Mouse (Mus musculus): ENCODE measurements around the gene Rdh12.

Rdh12 gene

DNA sequence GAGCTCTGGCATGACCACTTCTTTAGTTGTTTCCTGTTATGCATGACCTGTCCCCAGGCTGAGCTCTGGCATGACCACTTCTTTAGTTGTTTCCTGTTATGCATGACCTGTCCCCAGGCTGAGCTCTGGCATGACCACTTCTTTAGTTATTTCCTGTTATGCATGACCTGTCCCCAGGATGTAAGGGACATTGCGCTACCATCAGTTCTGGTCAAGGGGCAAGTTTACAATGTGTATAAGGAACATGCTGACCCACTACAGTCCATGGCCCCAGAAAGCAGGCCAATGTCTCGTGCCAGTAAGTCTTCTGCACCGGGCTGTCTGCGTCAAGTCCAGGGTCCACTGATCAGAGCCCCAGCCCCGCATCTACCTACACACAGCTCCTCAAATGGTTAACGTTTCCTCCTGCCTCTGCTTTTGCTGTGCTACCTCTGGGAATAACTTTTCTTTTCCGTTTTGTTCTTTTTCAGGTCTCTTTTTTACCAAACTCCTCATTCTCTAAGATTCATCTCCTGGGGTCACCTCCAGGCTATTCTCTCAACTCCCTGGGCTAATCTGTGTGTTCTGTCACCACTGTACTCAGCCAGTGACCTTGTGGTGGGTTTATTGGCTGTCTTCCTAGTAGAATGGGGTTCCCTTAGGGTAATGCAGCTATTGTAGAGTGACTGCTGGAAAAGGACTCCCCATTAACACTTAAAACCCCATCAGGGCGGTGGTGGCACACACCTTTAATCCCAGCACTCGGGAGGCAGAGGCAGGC lies 44.8 kb downstream of the Rdh12 start:
- no peak for DNase-seq (ENCODE audit: low spot score)

GRCm38 (mm10) chr12:79254975-79255374 lies 46.3 kb downstream of the Rdh12 start:
- no peak for DNase-seq (ENCODE audit: low spot score)

- no peak for DNase-seq (ENCODE audit: low spot score)
Measured at GRCm38 (mm10) chr12:79260154-79260553, 51.4 kb downstream of the Rdh12 start.

GRCm38 (mm10) chr12:79261035-79261434 lies 52.3 kb downstream of the Rdh12 start:
- peak; percentile 51 for DNase-seq (ENCODE audit: low spot score)

Data from retina, embryonic 14.5 days (tissue).